Mouse (Mus musculus): ENCODE measurements at regions not wholly inside any gene's neighbourhood (a gene's known extent, or its start where the extent isn't known, plus 50 kb on each side); places are given as distances from the start of the nearest gene placed in this dataset.

DNA sequence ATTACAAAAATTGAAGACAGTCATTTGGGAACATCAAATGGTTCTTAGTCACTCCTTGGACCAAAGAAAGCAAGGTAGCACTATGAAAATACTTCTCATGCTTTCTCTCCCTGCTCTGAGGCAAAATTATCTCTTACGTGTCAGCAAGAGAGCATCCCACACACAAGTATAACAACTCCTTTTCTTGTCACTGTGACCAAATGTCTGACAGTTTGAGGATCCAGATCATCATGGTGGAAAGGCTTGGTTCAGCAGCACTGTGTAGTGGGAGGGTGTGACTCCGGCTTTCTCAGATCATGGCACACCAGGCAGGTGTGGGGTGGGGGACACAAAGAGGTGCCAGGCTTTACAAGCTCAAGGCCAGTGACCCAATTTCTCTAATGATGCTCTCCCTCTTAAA lies 113.5 kb downstream of the Neurod6 start:
- Histone ChIP-seq H3K36me3 (no peaks in the 10 kb centered on the region), H3K27me3 (no peaks in the 10 kb centered on the region), H3K9me3 (no peaks in the 10 kb centered on the region), H3K9ac (no peak overlapping the region), H3K27ac (no peak overlapping the region), H3K4me1 (no peaks in the 10 kb centered on the region), H3K4me3 (no peak overlapping the region), H3K4me2 (no peak overlapping the region)
- 79% methylated on average over 2 of the region's 2 CpGs for WGBS
- ATAC-seq (ENCODE audit: borderline replicate concordance, extremely low read depth, low FRiP score, low TSS enrichment), result no peak

DNA sequence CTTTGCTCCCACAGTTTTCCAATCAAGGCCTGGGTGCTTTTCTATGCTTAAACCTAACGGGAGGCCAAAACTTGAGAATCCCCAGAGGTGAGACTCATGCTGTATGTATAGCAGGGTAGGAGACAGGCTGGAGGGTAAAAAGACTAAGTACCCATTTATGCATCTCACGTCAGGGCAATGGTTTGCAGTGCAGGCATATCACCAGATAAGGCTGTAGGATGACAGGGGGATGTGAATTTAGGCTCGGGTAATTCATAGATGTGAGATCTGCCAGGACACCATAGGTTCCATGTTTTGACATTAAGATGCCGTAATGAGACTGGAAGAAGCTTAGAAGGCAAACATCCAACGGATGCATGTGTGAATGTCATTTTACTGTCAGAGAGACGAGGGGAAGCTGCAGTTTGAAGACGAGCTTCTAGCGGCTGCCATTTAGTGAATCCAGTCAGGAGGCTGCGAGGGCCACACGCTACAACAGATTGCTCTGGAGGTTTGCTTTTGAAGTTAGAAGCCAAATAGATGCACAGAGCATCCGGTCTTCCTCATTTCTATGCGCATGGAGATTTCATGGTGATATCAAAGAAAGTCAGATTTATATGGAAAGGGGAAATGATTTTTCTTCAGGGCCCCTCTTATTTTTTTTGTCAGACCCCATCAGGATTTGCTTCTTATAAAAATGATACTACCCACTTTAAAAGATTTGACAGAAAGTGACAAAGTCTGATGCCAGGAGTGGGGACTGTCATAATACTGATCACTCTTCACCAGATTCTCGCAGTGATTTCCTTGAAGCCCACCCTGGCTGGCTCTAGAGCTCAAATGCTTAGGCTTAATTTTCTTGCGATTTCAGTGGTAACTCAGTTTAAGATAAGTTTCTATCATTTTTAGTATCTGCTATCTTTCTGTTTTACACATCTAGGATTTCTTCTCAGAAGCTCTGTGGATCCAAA lies 113.8 kb downstream of the Adcyap1r1 start:
- no peaks in the 10 kb centered on the region for H3K36me3 ChIP-seq
- H3K27ac ChIP-seq, result no peak overlapping the region
- H3K4me2 ChIP-seq, result no peak overlapping the region
- no peaks in the 10 kb centered on the region for H3K27me3 ChIP-seq
- no peak overlapping the region for H3K9ac ChIP-seq
- H3K4me3 ChIP-seq, result no peak overlapping the region
- 66% methylated on average over 14 of the region's 14 CpGs for WGBS
- no peaks in the 10 kb centered on the region for H3K9me3 ChIP-seq
- H3K4me1 ChIP-seq, result no peaks in the 10 kb centered on the region
- no peak for ATAC-seq (ENCODE audit: borderline replicate concordance, extremely low read depth, low FRiP score, low TSS enrichment)

DNA sequence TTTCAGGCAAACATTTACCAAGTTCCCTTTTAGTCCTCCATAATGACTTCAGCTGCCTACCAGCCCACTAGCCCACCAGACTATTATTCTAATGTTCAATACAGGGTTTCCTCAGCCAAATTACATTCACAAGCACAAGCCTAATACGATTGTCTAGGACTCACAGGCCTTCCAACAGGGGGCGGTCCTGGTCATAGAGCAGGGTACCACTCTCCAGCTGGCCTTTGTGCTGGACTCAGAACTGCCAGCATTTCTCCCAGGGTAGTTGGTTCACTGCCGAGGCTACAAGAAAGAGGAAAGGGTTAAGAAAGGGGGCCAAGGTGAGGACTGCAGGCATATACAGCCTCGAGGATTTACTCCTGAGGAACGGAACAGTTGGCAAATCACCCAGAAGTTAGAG lies 108.8 kb downstream of the Adcyap1r1 start:
- Histone ChIP-seq H3K4me1 (no peaks in the 10 kb centered on the region), H3K27ac (no peak overlapping the region), H3K9ac (no peak overlapping the region), H3K4me2 (no peak overlapping the region), H3K4me3 (no peak overlapping the region), H3K27me3 (no peaks in the 10 kb centered on the region), H3K36me3 (no peaks in the 10 kb centered on the region), H3K9me3 (no peaks in the 10 kb centered on the region)
- no peak for ATAC-seq (ENCODE audit: borderline replicate concordance, extremely low read depth, low FRiP score, low TSS enrichment)
- WGBS, result 62% methylated on average over 5 of the region's 5 CpGs

DNA sequence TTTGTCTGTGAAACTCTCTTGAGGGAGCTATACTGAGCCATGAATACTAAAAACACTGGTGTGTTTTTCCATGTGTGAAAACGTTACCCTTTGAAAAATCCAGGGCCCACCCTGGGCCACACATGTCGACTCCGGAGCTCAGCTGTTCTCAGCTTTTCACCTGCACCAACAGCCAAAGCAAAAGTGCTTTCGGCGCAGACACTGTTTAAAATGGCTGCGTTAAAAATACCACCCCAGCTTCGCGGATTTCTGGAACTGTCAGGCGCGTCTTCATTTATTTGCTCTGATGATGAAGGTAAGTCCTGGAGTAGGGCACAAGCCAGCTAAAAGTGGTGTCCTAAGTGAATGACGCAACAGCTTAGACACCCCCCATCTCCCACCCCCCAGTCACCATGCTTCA lies 108.0 kb downstream of the Adcyap1r1 start:
- Histone ChIP-seq H3K36me3 (no peaks in the 10 kb centered on the region), H3K9ac (no peak overlapping the region), H3K4me3 (no peak overlapping the region), H3K4me2 (no peak overlapping the region), H3K27ac (no peak overlapping the region), H3K4me1 (no peaks in the 10 kb centered on the region), H3K9me3 (no peaks in the 10 kb centered on the region), H3K27me3 (no peaks in the 10 kb centered on the region)
- no peak for ATAC-seq (ENCODE audit: borderline replicate concordance, extremely low read depth, low FRiP score, low TSS enrichment)
- 81% methylated on average over 11 of the region's 11 CpGs for WGBS

All from lung, embryonic 15.5 days (tissue).